Mouse (Mus musculus) limb, embryonic 11.5 days (tissue): ENCODE results near the gene Ripply3. TPM values are rescaled to one million over a fixed set of nuclear protein-coding genes. Genes with fewer than 3 reads are reported as not detected.
"Not testable (repeated sequence)": the region's sequence is repeated elsewhere in the genome, so short reads cannot be mapped to it uniquely, and the experiment has no call there.

Experiments used
- ATAC-seq: fragments of 200-750 bp; cut with Nextera tagmentation; 2 replicates; pipeline ENCODE4 v1.8.0; 2017; ENCODE audit warnings: low read depth; ENCODE audit not compliant: insufficient number of reproducible peaks, low FRiP score, low TSS enrichment
- DNase-seq: peaks from one replicate; pipeline ENCODE4 v3.0.0-alpha.2; 2015; ENCODE audit warnings: low spot score
- H3K27ac ChIP-seq: fragments of 300-500 bp; sonication (generic); replicated peaks from 2 replicates; pipeline ENCODE4 v1.5.1; 2014; ENCODE audit warnings: low read depth, mild to moderate bottlenecking, low read length
- H3K27me3 ChIP-seq: fragments of 300-500 bp; sonication (generic); 2 replicates; pipeline ENCODE4 v1.6.1; 2014; ENCODE audit warnings: mild to moderate bottlenecking, low read length, mixed read lengths; ENCODE audit not compliant: control insufficient read depth, insufficient read depth
- H3K36me3 ChIP-seq: fragments of 300-500 bp; sonication (generic); 2 replicates; pipeline ENCODE4 v1.6.1; 2014; ENCODE audit warnings: mild to moderate bottlenecking, low read length, moderate library complexity, mixed read lengths; ENCODE audit not compliant: control insufficient read depth, insufficient read depth
- H3K4me1 ChIP-seq: fragments of 300-500 bp; sonication (generic); 2 replicates; pipeline ENCODE4 v1.6.1; 2014; ENCODE audit warnings: low read length, mixed read lengths; ENCODE audit not compliant: control insufficient read depth, insufficient read depth
- H3K4me2 ChIP-seq: fragments of 300-500 bp; sonication (generic); 2 replicates; pipeline ENCODE4 v1.6.1; 2014; ENCODE audit warnings: low read depth, mild to moderate bottlenecking, moderate library complexity; ENCODE audit not compliant: severe bottlenecking
- H3K4me3 ChIP-seq: fragments of 300-500 bp; sonication (generic); 2 replicates; pipeline ENCODE4 v1.5.1; 2014; ENCODE audit warnings: low read depth, low read length
- H3K9ac ChIP-seq: fragments of 300-500 bp; sonication (generic); 2 replicates; pipeline ENCODE4 v1.6.1; 2014; ENCODE audit warnings: mild to moderate bottlenecking, low read length
- H3K9me3 ChIP-seq: fragments of 300-500 bp; sonication (generic); 2 replicates; pipeline ENCODE4 v1.6.1; 2016; ENCODE audit warnings: low read length; ENCODE audit not compliant: control insufficient read depth
- WGBS: fragments of 180-500 bp; shearing (Covaris S2); extraction: QIAGEN DNeasy Blood & Tissue Kit; methylation state at CpG from one replicate; pipeline ENCODE4 v1.1.7; 2014; 5-methylcytosine and 5-hydroxymethylcytosine counted together
- polyA plus RNA-seq: library from polyadenylated mRNA; unstranded; fragments of >200 nt; fragmentation: Nextera tagmentation; extraction: Ambion mirVana; gene quantifications from 2 replicates; pipeline ENCODE4 v1.2.1, GENCODE M21; 2014

Ripply3 gene
- polyA plus RNA-seq, 1 experiment from 2014 or later = 3.9 TPM

GRCm38 (mm10) chr16:94339164-94340160, 11.2 kb downstream of the Ripply3 start:
- not testable (repeated sequence) for H3K4me2 ChIP-seq, H3K36me3 ChIP-seq, DNase-seq, ATAC-seq, H3K4me1 ChIP-seq, H3K4me3 ChIP-seq, H3K9me3 ChIP-seq, H3K27me3 ChIP-seq, H3K27ac ChIP-seq, H3K9ac ChIP-seq
- WGBS = 91% methylated on average over 19 of the region's 22 CpGs

GRCm38 (mm10) chr16:94345733-94346132, 17.5 kb downstream of the Ripply3 start:
- DNase-seq (no peak), ATAC-seq (no peak)
- no peak overlapping the region for H3K27ac ChIP-seq
- H3K27me3 ChIP-seq = no peaks in the 10 kb centered on the region
- no peaks in the 10 kb centered on the region for H3K4me1 ChIP-seq
- H3K36me3 ChIP-seq = no peaks in the 10 kb centered on the region
- WGBS = 89% methylated on average over 1 of the region's 1 CpGs
- H3K9ac ChIP-seq = no peak overlapping the region
- no peaks in the 10 kb centered on the region for H3K9me3 ChIP-seq
- H3K4me2 ChIP-seq = no peak overlapping the region
- no peak overlapping the region for H3K4me3 ChIP-seq

GRCm38 (mm10) chr16:94347080-94347731, 19.0 kb downstream of the Ripply3 start:
- H3K9me3 ChIP-seq = no peaks in the 10 kb centered on the region
- no peak for ATAC-seq
- no peaks in the 10 kb centered on the region for H3K27me3 ChIP-seq
- WGBS = 84% methylated on average over 7 of the region's 7 CpGs
- H3K9ac ChIP-seq = no peak overlapping the region
- H3K4me3 ChIP-seq = no peak overlapping the region
- H3K4me1 ChIP-seq = no peaks in the 10 kb centered on the region
- H3K27ac ChIP-seq = no peak overlapping the region
- H3K4me2 ChIP-seq = no peak overlapping the region
- H3K36me3 ChIP-seq = no peaks in the 10 kb centered on the region
- no peak for DNase-seq

GRCm38 (mm10) chr16:94348779-94349178, 20.6 kb downstream of the Ripply3 start:
- H3K4me1 ChIP-seq = no peaks in the 10 kb centered on the region
- WGBS = 83% methylated on average over 2 of the region's 2 CpGs
- no peaks in the 10 kb centered on the region for H3K36me3 ChIP-seq
- no peaks in the 10 kb centered on the region for H3K27me3 ChIP-seq
- H3K27ac ChIP-seq = no peak overlapping the region
- no peak overlapping the region for H3K4me3 ChIP-seq
- H3K9me3 ChIP-seq = no peaks in the 10 kb centered on the region
- no peak overlapping the region for H3K9ac ChIP-seq
- no peak overlapping the region for H3K4me2 ChIP-seq
- no peak for DNase-seq
- no peak for ATAC-seq

GRCm38 (mm10) chr16:94349588-94350286, 21.5 kb downstream of the Ripply3 start:
- Histone ChIP-seq H3K27ac (no peak overlapping the region), H3K27me3 (no peaks in the 10 kb centered on the region), H3K4me3 (no peak overlapping the region), H3K36me3 (no peaks in the 10 kb centered on the region), H3K9ac (no peak overlapping the region), H3K4me1 (0 out of 2 replicates have a peak, but pooled peaks cover 3% of the 10 kb centered on the region), H3K9me3 (no peaks in the 10 kb centered on the region), H3K4me2 (no peak overlapping the region)
- DNase-seq = no peak
- WGBS = 77% methylated on average over 11 of the region's 11 CpGs
- ATAC-seq = no peak

- ATAC-seq = no peak
Measured at GRCm38 (mm10) chr16:94350287-94350677, 22.1 kb downstream of the Ripply3 start.

GRCm38 (mm10) chr16:94354450-94354849, 26.2 kb downstream of the Ripply3 start:
- no peak for ATAC-seq
- Histone ChIP-seq H3K27me3 (no peaks in the 10 kb centered on the region), H3K27ac (no peak overlapping the region), H3K4me2 (no peak overlapping the region), H3K4me1 (0 out of 2 replicates have a peak, but pooled peaks cover 3% of the 10 kb centered on the region), H3K4me3 (no peak overlapping the region), H3K9me3 (no peaks in the 10 kb centered on the region), H3K9ac (no peak overlapping the region), H3K36me3 (no peaks in the 10 kb centered on the region)
- DNase-seq = peak; percentile 44
- WGBS = 37% methylated on average over 9 of the region's 9 CpGs

More at GRCm38 (mm10) chr16:94350287-94350677, 22.1 kb downstream of the Ripply3 start:
- H3K4me1 ChIP-seq = 0 out of 2 replicates have a peak, but pooled peaks cover 3% of the 10 kb centered on the region
- H3K36me3 ChIP-seq = no peaks in the 10 kb centered on the region
- no peak overlapping the region for H3K9ac ChIP-seq
- no peak overlapping the region for H3K27ac ChIP-seq
- H3K4me2 ChIP-seq = no peak overlapping the region
- no peak for DNase-seq
- WGBS = 75% methylated on average over 10 of the region's 10 CpGs
- no peaks in the 10 kb centered on the region for H3K27me3 ChIP-seq
- H3K4me3 ChIP-seq = no peak overlapping the region
- no peaks in the 10 kb centered on the region for H3K9me3 ChIP-seq

GRCm38 (mm10) chr16:94356046-94356445, 27.8 kb downstream of the Ripply3 start:
- no peak overlapping the region for H3K4me3 ChIP-seq
- no peaks in the 10 kb centered on the region for H3K27me3 ChIP-seq
- 40% methylated on average over 7 of the region's 7 CpGs for WGBS
- ATAC-seq (no peak), DNase-seq (no peak)
- H3K4me2 ChIP-seq = no peak overlapping the region
- H3K27ac ChIP-seq = no peak overlapping the region
- H3K36me3 ChIP-seq = no peaks in the 10 kb centered on the region
- no peaks in the 10 kb centered on the region for H3K9me3 ChIP-seq
- H3K4me1 ChIP-seq = 0 out of 2 replicates have a peak, but pooled peaks cover 3% of the 10 kb centered on the region
- H3K9ac ChIP-seq = no peak overlapping the region
